Mouse (Mus musculus) lung, postnatal 0 days (tissue): ENCODE measurements around the gene Cgnl1.

Experiments
- CTCF ChIP-seq: IDR thresholded peaks from 2 replicates; pipeline ENCODE4 v1.5.1; 2016; ENCODE audit warnings: antibody characterized with exemption, mild to moderate bottlenecking
- EP300 ChIP-seq: IDR thresholded peaks from 2 replicates; pipeline ENCODE4 v1.6.1; 2016; ENCODE audit warnings: antibody characterized with exemption, mild to moderate bottlenecking, control low read depth

DNA sequence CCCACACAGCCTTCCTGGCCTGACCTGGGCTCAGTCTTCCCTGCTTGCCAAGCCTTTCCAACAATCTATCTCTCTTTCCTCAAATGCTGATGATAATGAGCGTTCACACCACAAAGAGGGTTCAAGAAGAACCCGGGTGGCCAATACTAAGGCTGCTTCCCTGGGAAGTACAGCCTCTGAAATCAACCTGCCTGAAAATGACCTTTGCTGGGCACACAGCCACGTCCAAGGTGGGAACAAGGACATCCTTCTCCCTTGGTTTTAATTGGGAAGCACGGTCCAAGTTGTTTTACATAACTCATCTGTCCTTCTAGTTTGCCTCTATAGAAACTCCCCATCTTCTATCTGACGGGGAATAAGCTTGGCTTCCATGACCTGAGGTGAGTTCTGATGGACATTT, 28.2 kb upstream of the Cgnl1 start:
- TF ChIP-seq CTCF = no peak
- no peak for TF ChIP-seq EP300
